Mouse (Mus musculus) thymus, adult 2 months (tissue): ENCODE measurements at regions not wholly inside any gene's neighbourhood (a gene's known extent, or its start where the extent isn't known, plus 50 kb on each side); places are given as distances from the start of the nearest gene placed in this dataset.

Experiments
- CTCF ChIP-seq: fragments of 200-500 bp; IDR thresholded peaks from 2 replicates; pipeline ENCODE4 v1.5.1; 2012; ENCODE audit warnings: mild to moderate bottlenecking, control low read depth, low read length, moderate library complexity, borderline replicate concordance; ENCODE audit not compliant: control insufficient read depth, poor library complexity, insufficient read depth; ENCODE audit errors: extremely low read depth
- POLR2A ChIP-seq: fragments of 200-500 bp; IDR thresholded peaks from 2 replicates; pipeline ENCODE4 v1.6.1; 2012; ENCODE audit warnings: mild to moderate bottlenecking, low read length, control low read depth, moderate library complexity; ENCODE audit not compliant: control insufficient read depth, poor library complexity, insufficient read depth; ENCODE audit errors: extremely low read depth

- no peak for TF ChIP-seq CTCF
- TF ChIP-seq POLR2A: no peak
Observed at GRCm38 (mm10) chr6:100109351-100109750, 177.9 kb downstream of the Rybp start.
